Mouse (Mus musculus) bone marrow, adult 2 months (tissue): ENCODE results near the gene Sik3.

Experiments used
- CTCF ChIP-seq: fragments of 200-500 bp; IDR thresholded peaks from 2 replicates; pipeline ENCODE4 v1.5.1; 2011; ENCODE audit warnings: low read length, control low read depth; ENCODE audit not compliant: control insufficient read depth, insufficient read depth
- POLR2A ChIP-seq: fragments of 200-500 bp; IDR thresholded peaks from 2 replicates; pipeline ENCODE4 v1.6.1; 2011; ENCODE audit warnings: low read depth, mild to moderate bottlenecking, control low read depth, low read length, borderline replicate concordance; ENCODE audit not compliant: control insufficient read depth

DNA sequence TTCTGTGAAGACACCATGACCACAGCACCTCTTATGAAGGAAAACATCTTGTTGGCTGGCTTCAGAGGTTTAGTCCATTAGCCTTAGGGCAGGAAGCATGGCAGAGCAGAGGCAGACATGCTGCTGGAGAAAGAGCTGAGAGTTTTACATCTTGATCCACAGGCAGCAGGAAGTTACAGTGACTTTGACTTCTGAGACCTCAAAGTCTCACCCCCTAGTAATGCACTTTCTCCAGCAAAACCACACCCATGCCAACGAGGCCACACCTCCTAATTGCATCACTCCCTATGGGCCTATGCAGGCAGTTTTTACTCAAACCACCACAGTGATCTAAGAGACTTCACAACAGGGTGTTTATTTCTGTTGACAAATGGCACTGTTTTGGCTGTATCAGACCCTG lies 162.7 kb downstream of the Sik3 start:
- TF ChIP-seq CTCF: no peak
- TF ChIP-seq POLR2A: no peak
